Mouse (Mus musculus) stomach, adult 2 months (tissue): ENCODE data around the gene Srgap1. TPM values are rescaled to one million over a fixed set of nuclear protein-coding genes. Genes with fewer than 3 reads are reported as not detected.

Experiments
- polyA plus RNA-seq: library from polyadenylated mRNA; depleted of rRNA; stranded (reverse); fragments of >200 nt; gene quantifications from 2 replicates; pipeline ENCODE4 v1.2.3, GENCODE M21; 2012; rRNA removed

The Srgap1 gene
- polyA plus RNA-seq, result 2.3 and 2.9 TPM in 2 replicates

GRCm38 (mm10) chr10:122046904-122047726 lies at the start of gene Srgap1:
Srgap1 (minus strand) TSS chr10:122047315.

GRCm38 (mm10) chr10:121739548-121740505 lies 307.3 kb downstream of the Srgap1 start, which contains the start of gene BC048403:
BC048403 (plus strand) TSS chr10:121739937.

Other genes starting within 250 kb of the Srgap1 start
- gene Rxylt1, start 50.1 kb upstream of the Srgap1 start, polyA plus RNA-seq, result 2.6 and 6.7 TPM in 2 replicates